Mouse (Mus musculus) liver, adult 2 months (tissue): Measurements from ENCODE around the gene Iqgap3.

ENCODE experiments used
- CTCF ChIP-seq: fragments of 200-500 bp; IDR thresholded peaks from 2 replicates; pipeline ENCODE4 v1.5.1; 2011; ENCODE audit warnings: low read depth, low read length, control low read depth
- POLR2A ChIP-seq: fragments of 200-500 bp; IDR thresholded peaks from 2 replicates; pipeline ENCODE4 v1.6.1; 2011; ENCODE audit warnings: low read length, control low read depth; ENCODE audit not compliant: insufficient read depth; ENCODE audit errors: extremely low read depth

DNA sequence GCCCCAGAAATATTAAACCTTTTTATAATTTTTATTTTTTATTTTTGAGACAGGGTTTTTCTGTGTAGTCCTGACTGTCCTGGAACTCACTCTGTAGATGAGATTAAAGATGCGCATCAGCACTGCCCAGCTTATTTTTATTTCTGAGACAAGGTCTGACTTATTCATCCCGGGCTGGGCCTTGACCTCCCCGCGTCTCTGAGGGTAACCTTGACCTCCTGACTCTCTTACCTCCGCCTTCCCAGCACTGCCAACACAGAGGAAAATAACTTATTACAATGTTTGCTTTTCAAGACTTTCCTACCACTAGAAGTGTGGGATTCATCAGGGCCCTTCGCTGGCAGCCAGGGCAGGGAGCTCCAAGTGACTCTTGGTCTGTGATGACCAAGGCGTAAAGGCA, 44.4 kb downstream of the Iqgap3 start:
- TF ChIP-seq CTCF (no peak), POLR2A (no peak)
